Mouse (Mus musculus): Measurements from ENCODE around the gene Ccdc190.

Gene Ccdc190

GRCm38 (mm10) chr1:169928454-169928971 is at the start of gene Ccdc190:
Gene Ccdc190, plus strand, starts transcription at chr1:169928648.
- DNase-seq (ENCODE audit: low spot score): no peak

GRCm38 (mm10) chr1:169879060-169879459 is 49.4 kb upstream of the Ccdc190 start:
- no peak for DNase-seq (ENCODE audit: low spot score)

- DNase-seq (ENCODE audit: low spot score): no peak
Measured at GRCm38 (mm10) chr1:169880181-169880580, 48.3 kb upstream of the Ccdc190 start.

- DNase-seq (ENCODE audit: low spot score): no peak
Measured at GRCm38 (mm10) chr1:169883081-169883565, 45.3 kb upstream of the Ccdc190 start.

- DNase-seq (ENCODE audit: low spot score): no peak
Measured at GRCm38 (mm10) chr1:169889250-169889649, 39.2 kb upstream of the Ccdc190 start.

GRCm38 (mm10) chr1:169893976-169894375 is 34.5 kb upstream of the Ccdc190 start:
- no peak for DNase-seq (ENCODE audit: low spot score)

DNA sequence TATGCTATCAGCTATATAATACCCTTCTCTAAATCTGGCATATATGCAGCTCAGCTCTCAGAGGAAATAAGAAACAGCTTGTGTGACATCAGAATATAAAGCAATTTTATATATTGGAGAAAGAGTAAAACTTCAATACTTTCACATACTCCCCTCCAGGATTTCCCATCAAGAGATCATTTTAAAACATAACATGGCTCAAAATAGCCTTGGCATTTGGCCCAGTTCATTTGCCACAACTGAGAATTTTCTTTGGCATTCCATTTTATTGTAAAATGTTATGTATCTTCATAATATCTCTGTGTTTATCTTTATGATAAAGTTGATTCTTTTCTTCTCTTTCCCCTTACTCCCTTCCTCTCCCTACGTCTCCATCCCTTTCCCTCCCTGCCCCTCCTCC is 32.8 kb upstream of the Ccdc190 start:
- DNase-seq (ENCODE audit: low spot score): no peak

DNA sequence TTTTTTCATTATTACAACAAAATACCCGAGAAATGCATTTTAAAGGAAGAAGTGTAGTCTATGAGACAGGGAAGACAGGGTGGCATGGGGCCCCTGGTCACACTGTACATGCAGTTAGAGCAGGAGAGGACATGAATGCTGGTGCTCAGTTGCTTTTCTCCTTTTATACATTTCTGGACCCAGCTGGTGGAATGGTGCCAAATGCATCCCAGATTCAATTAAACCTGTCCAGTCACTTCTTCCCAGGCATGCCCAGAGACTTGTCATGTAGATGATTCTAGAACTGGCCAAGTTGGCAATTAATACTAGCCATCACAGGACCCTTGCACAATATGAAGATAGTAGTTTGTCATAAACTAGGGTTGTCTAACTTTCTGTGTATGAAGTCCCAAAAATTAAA is 30.5 kb upstream of the Ccdc190 start:
- DNase-seq (ENCODE audit: low spot score): no peak

DNA sequence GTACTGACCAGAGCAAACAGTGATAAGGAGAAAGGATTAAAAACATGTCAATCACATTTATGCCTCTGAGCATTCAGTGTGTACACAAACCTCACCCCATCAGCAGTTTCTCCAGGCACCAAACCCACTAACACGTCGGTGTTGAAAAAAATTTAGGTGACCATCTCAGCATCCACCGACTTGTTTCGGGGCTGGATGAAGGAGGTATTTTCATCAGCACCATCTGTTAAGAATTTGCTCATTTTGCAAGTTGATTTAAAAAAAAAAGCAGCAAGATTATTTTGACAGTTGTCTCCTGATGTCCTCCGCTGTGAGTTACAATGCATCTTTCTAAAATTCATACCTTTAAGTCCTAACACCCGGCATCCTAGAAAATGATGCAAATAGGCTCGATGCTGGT is 29.8 kb upstream of the Ccdc190 start:
- no peak for DNase-seq (ENCODE audit: low spot score)

DNA sequence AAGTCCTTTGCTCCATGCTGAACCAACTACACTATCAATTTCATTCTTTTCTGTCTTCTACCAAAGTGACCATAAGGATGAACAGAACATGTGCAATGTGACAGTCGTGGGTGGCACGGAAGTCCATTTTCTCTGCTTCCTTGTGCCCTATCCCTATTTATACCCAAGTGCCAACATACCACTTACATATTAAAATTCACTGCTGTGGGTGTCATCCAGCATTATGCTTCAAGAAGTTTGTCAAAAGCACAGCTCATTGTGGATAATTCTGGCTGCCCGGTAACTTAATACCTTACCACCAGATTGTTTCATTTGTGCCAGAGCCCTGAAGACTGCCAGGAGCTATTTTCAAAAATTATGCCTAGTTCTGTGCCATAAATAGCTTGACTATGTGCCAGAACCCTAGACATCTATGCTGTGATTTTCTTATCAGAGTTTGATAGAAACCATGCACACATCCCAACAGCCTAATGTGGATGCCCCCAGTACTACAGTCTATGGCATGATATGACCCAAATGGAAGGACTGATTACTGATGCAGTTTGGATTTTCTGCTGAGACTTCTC is 27.6 kb upstream of the Ccdc190 start:
- DNase-seq (ENCODE audit: low spot score): no peak

- DNase-seq (ENCODE audit: low spot score): no peak
Measured at GRCm38 (mm10) chr1:169909163-169909562, 19.3 kb upstream of the Ccdc190 start.

DNA sequence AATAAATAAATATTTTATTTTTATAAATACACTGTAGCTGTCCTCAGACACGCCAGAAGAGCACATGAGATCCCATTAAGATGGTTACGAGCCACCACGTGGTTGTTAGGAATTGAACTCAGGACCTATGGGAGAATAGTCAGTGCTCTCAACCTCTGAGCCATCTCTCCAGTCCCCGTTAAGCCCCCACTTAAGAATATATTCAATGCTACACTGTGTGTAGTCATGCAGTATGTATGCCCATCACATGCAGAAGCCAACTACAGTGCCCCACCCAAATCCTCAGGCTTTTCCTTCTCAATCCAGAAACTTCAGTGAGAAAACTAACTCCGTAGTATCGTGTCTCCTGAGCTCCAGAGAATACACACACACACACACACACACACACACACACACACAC is 18.8 kb upstream of the Ccdc190 start:
- DNase-seq (ENCODE audit: low spot score): no peak

- no peak for DNase-seq (ENCODE audit: low spot score)
Measured at GRCm38 (mm10) chr1:169910751-169911150, 17.7 kb upstream of the Ccdc190 start.

DNA sequence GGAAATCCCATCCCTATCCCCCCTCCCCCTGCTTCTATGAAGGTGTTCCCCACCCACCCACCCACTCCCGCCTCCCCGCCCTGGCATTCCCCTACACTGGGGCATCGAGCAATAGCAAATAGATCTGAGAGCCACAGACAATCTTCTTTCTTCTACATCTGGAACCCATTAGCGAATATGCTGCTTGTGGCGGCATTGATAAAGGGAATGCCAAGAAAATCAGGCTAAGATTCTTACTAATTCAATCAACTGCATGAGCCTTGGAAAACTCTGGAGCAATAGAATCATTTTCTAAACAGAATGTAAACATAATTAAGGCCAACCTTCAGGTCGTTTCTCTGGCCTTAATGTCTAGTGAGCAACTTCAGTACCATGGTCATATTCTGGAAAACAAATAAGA is 16.9 kb upstream of the Ccdc190 start:
- no peak for DNase-seq (ENCODE audit: low spot score)

DNA sequence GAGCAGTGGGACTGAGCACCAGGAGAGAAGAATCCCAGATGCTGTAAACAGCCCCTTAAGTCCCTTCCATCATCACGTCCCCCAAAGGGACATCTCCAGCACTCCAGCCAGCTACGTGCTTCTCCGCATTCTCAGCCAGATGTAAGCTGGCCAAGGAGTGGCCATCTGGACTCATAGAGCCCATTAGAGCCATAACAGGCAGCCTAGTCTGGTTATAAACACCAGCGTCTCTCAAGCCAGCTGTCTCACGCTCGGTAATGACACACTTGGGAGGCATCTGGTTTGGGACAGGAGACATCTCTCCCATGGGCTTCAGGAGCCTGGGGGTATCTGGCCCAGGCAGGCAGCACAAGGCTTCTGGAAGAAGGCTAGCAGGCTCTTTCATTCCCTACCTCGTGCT is 11.8 kb upstream of the Ccdc190 start:
- DNase-seq (ENCODE audit: low spot score): no peak

DNA sequence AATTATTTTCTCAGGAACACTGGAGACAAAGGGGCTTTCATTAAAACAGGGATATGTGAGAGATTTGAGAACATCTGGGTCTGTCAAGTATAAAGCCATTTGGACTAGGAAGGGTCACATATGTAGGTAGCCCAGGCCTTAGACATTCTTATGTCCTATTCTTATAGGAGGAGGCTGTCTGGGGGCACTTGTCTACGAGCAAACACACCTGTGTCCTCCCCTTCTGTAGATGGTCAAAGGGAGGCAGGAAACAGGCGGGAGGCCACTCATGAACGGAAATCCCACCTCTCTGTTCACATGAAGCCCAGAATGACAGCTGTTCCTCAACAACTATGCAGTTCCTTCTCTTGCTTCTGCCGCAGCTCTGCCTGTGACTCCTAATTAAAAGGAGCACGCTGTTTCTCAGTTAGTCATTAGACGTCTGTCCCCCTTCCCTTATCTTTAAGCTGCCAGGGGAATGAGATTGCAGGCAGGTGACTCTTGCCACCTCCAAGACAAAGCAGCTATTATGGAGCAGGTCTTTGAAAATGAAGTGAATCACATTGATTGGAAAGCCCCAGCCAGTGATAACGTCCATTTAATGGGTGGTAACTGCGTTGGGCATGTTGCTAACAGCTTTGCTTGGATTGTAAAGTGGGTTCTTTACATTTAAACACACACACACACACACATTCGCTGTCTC is 11.2 kb upstream of the Ccdc190 start:
- no peak for DNase-seq (ENCODE audit: low spot score)

GRCm38 (mm10) chr1:169917998-169918397 is 10.4 kb upstream of the Ccdc190 start:
- DNase-seq (ENCODE audit: low spot score): no peak

DNA sequence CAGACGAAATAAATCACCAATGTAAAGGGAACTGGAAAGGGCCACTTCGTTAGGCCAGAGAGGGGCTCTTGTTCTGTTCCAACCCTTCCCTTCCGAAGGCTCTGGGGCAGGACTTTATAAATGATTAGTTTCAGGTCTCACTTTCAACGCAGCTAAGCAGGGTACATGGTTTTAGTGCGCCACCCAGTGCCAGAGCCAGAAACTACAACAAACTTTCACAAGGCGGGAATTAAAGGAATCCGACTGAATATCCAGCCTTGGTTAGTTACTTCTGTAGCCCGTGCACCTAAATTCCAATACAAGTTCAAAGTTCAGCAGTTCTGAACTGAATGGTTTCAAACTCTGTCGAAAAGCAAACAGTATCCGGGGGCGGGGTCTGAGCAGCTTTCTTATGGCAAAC is 9.2 kb upstream of the Ccdc190 start:
- peak; percentile 11 for DNase-seq (ENCODE audit: low spot score)

- no peak for DNase-seq (ENCODE audit: low spot score)
Measured at GRCm38 (mm10) chr1:169921710-169922211, 6.7 kb upstream of the Ccdc190 start.

GRCm38 (mm10) chr1:169924567-169924966 is 3.9 kb upstream of the Ccdc190 start:
- no peak for DNase-seq (ENCODE audit: low spot score)

- no peak for DNase-seq (ENCODE audit: low spot score)
Measured at GRCm38 (mm10) chr1:169927753-169928369, 587 bp upstream of the Ccdc190 start.

- DNase-seq (ENCODE audit: low spot score): no peak
Measured at GRCm38 (mm10) chr1:169931698-169932097, 3.2 kb downstream of the Ccdc190 start.

DNA sequence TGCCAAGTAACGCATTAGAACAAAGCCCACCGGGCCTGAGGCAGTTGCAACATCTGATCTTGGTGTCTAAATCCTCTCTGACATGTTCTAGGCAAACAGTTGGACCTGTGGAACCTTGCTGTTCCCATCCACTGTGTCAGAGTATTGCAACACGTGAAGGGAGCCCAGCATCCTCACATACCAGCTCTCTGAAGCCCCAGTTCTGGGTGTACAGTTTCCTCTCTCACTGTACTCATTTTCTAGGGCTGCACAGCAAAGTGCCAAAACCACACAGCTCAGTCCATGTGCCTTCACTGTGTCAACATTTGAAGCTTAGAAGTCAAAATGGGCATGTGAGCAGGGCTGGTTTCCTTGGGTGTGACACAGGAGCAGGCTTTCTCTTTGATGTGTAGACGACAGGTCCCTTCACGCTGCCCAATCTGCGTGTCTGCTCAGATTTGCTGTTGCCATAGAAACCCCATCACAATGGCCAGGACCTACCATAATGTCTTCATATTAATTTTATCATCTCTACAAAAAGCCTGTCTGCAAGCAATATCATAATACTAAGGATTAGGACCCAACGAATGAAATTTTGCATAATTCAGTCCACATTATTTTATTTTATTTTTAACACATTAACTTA is 3.8 kb downstream of the Ccdc190 start:
- DNase-seq (ENCODE audit: low spot score): no peak

Data from spleen, adult 12 weeks (tissue).